Mouse (Mus musculus) lung, postnatal 4 days (tissue): ENCODE data around the gene Rasa1.

ENCODE experiments used
- DNase-seq, 2 experiments: peaks; one replicate each; pipeline ENCODE4 v3.0.0; 2021

Gene Rasa1

DNA sequence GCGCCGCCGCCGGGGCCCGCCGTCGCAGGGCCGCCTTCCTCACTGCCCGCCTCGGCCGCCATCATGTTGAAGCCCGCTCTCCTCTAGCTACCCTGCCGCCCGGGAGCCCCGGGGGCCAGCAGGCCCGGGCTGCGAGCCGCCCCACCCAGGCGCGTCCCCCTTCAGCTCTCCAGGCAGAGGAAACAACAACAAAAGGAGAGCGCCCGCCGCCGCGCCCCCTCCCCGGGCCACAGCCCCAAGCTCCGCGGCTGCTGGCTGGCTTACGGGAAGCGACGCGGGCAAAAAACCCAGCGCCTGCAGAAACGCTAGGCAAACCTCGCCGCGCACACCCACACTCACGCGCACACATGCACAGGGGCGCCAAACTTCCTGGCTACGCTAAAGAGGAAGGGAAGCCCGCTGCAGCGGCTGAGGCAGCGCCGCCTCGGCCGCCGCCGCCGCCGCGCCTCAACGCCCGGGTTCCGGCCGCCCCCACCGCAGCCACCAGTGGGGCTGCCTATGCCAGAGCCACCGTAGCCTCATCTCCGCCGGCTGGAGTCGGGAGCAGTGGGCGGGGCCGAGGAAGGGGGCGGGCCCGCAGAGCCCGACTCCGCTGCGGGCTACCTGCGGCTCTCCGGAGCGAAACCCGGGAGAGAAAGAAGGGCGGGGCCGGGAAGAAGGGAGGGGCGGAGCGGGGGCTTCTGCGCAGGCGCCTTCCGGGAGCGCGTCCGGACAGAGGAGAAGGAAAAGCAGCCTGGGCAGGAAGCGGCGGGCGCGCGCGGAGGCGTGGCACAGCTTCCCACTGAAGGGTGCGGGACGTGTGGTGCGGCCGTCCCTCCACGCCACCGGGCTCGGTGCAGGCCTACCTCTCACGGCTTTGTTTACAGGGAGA, at the start of gene Rasa1:
Gene Rasa1 (minus strand): TSS at position 288 of the 871 bp plus-strand sequence.
- peak; percentile 96 to 98 for DNase-seq

DNA sequence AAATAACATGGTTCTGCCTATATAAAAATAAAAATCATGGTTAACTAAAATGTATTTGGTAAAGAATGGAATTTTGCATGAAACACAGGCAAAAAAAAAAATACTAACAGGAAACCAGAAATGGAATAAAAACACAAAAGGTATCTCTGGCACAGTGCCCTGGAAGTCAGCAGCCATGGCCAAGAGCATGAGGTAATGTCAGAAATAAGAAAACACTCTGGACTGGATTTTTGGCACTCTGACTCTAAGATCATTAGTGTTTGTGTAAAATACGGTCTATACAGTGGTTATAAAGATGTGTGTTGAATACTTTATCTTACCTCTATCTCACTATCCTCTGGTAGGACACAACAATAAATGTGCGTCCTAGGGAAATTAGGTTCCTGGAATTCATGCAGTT, 22.6 kb upstream of the Rasa1 start:
- DNase-seq, result no peak

DNA sequence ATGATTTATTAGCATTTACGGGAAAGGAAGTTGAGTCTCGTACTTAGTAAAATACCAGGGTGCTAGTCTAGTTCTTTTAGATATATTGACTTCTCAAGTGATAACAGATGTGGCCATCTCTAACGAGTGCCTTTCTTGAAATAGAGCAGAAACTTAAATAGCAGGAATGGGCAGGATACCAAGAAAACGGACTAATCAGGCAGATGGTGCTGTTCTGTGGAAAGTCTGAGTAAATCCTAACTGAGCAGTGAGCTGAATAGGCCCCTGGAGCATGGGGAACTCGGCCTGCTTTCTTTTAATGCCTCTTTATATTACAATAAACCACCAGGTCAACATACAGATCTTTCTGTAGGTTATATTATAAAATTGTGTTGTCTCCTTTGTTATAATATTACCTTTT, 22.0 kb upstream of the Rasa1 start:
- no peak for DNase-seq

DNA sequence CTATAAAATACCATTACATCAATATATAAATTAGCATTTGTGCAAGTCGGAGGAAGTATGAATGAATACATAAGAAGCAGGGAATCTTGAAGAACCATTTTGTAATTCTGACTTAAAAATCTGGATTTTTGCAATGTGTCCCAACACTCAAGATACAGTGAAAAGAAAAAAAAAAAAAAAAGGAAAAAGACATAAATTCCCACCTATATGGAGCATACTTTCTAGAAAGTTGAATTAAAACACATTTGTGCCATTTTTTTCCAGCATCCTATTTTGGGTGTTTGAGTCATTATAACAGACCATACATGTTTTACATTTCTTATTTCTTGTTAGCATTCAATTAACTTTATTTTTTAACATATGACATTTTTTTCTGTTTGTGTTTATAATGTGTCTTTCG, 21.6 kb upstream of the Rasa1 start:
- no peak for DNase-seq

DNA sequence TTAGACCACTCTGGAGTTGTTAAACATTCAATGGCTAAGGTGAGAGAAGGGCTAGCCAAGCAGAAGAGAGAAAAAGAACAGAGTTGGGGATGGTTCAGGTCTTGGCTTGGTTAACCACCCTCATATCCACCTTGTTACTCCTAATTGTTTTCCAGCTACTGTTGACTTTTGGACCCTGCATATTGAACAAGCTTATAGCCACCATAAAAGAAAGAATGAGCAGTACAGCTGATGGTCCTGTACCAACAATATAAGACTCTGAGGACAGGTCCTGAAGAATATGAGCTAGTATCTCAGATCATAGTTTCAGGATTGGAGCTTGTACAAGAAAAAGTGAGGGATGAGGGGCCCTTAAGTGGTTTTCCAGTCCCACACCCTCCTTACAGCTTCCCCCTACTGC, 17.1 kb upstream of the Rasa1 start:
- DNase-seq, result no peak

DNA sequence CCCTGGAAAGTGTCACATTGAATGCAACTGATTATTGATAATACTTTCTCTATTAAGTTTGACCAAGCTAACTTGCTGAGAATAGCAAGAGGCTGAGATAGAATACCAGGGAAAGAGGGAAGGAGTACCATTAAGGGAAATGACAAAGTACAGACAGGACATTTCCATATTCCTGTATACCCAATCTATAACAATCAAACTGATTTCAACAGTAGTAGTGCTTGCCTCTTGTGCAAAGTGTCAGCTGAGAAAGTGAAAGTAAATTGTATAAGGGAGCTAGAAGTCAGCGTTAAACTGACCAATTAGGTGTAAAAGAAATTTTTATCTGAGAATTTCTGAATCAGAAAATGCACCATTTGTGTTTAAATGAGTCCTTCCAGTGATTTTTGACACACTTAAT, 1.7 kb upstream of the Rasa1 start:
- DNase-seq, result no peak

DNA sequence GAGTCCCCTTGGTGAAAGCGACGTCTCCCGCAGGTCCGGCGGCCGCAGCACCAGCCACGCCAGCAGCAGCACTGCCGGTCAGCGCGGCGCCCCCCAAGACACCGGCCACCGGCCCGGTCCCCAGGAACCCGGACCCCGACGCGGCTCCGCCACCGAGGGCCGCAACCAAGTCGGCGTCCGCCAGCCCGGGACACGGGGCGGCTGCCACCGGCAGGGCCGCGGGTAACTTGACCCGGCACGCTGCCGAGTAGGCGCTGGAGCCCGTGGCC, 422 bp downstream of the Rasa1 start:
- DNase-seq, result no peak

- DNase-seq, result peak in 1 of 2 experiments; percentile 48
Measured at GRCm38 (mm10) chr13:85287876-85288573, 905 bp downstream of the Rasa1 start.

GRCm38 (mm10) chr13:85282626-85283025, 6.3 kb downstream of the Rasa1 start:
- no peak for DNase-seq

DNA sequence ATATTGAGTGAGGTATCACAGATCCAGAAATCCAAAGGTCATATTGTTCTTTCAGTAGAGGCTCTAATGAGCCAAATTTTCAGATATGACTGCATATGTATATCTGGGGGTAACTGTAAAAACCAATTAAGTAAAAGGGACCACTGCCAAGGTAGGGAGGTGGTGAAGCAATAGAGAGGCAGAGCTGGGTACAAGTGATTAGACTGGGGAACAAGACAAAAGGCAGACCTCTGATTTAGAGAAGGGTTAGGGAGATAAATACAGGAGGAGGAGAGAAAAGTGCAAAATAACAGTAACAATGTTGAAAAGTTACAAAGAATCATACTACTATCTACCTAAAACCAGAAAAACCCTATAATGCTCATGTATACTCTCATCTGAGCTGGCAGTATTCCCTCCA, 10.0 kb downstream of the Rasa1 start:
- DNase-seq, result no peak

GRCm38 (mm10) chr13:85274572-85274971, 14.4 kb downstream of the Rasa1 start:
- DNase-seq, result no peak

DNA sequence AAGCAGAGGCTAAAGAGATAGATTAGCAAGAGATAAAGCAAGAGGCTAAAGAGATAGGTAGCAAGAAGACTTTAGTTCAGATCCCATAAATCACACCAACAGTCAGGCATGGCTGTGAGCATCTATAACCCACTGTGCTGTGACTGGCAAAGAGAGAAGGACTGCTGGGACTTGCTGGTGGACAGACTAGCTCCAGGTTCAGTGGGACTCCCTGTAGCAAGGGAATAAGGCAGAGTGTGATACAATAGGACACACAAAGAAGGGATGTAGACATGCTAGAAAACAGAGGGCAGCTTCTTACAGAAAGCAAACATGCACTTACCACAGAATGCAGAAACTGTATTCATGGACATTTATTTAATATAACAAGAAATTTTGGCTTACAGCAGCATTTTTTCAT, 15.1 kb downstream of the Rasa1 start:
- no peak for DNase-seq

- no peak for DNase-seq
Measured at GRCm38 (mm10) chr13:85238760-85239159, 50.2 kb downstream of the Rasa1 start.

- no peak for DNase-seq
Measured at GRCm38 (mm10) chr13:85218656-85219055, 70.3 kb downstream of the Rasa1 start.

GRCm38 (mm10) chr13:85210353-85210752, 78.6 kb downstream of the Rasa1 start:
- no peak for DNase-seq

DNA sequence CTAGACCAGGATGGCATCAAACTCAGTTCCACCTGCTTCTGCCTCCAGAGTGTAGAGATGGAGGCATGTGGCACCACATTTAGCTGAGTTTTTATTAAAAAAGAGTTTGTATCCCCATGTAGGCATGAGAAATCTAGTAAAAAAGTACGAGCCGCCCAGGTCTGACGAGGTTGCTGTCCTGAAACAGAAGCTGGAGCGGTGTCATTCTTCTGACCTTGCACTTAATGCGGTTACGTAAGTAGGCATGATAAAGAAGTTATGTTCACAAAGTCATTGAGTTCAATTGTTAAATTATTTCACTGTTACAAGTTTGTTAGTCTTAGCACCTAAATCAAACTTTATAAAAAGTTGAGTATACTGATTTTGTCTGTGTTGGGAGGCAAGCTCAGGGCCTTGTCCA, 80.3 kb downstream of the Rasa1 start:
- DNase-seq, result no peak

DNA sequence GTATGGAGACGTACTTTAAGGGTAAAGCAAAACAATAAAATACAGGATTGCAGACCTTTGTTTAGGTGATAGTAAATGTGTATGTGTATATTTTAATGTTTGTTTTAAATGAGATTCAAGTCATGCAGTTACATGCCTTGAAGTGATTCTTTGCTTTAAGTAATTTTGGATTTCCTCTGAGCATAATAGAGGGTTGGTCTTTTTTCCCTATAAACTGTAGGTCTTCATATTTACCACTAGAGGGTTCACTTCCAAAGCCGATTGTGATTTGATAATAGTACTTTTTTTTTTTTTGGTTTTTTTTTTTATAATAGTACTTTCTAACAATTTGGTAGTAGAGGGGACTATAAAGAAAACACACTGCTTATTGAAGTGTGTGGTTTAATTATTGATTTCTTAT, 81.4 kb downstream of the Rasa1 start:
- no peak for DNase-seq

DNA sequence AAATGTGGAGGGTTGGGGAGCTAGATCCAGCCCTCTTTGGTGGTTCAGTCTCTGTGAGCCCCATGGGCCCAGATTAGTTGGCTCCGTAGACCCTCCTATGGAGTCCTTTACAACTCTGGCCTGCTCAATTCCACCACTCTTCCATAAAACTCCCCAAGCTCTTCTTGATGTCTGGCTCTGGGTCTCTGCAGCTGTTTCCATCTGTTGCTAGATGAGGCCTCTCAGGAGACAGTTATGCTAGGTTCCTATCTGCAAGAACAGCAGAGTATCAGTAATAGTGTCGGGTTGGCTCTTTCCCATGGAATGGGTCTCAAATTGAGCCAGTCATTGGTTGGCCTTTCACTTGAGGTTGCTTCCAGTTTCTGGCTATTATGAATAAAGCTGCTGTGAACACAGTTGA, 97.7 kb downstream of the Rasa1 start:
- DNase-seq, result no peak

GRCm38 (mm10) chr13:85189644-85190121, 99.2 kb downstream of the Rasa1 start:
- no peak for DNase-seq

GRCm38 (mm10) chr13:85188903-85189643, 99.9 kb downstream of the Rasa1 start, which contains the start of gene Ccnh:
Gene Ccnh, plus strand, starts transcription at chr13:85189408.
- DNase-seq, result peak; percentile 94 to 95
